Mouse (Mus musculus) forebrain, embryonic 15.5 days (tissue): ENCODE results near the gene Mapk7. TPM values are rescaled to one million over a fixed set of nuclear protein-coding genes. Genes with fewer than 3 reads are reported as not detected.

Experiments
- ATAC-seq: fragments of 200-750 bp; cut with Nextera tagmentation; replicated peaks from 2 replicates; pipeline ENCODE4 v1.8.0; 2017; ENCODE audit warnings: mild to moderate bottlenecking, moderate TSS enrichment, moderate library complexity
- H3K27ac ChIP-seq: fragments of 300-500 bp; sonication (generic); replicated peaks from 2 replicates; pipeline ENCODE4 v1.5.1; 2015; ENCODE audit warnings: mild to moderate bottlenecking, inconsistent platforms
- H3K27me3 ChIP-seq: fragments of 300-500 bp; sonication (generic); 2 replicates; pipeline ENCODE4 v1.6.1; 2015; ENCODE audit warnings: inconsistent platforms
- H3K36me3 ChIP-seq: fragments of 300-500 bp; sonication (generic); 2 replicates; pipeline ENCODE4 v1.6.1; 2015; ENCODE audit warnings: mild to moderate bottlenecking, inconsistent platforms
- H3K4me1 ChIP-seq: fragments of 300-500 bp; sonication (generic); 2 replicates; pipeline ENCODE4 v1.6.1; 2015; ENCODE audit warnings: inconsistent platforms
- H3K4me2 ChIP-seq: fragments of 300-500 bp; sonication (generic); replicated peaks from 2 replicates; pipeline ENCODE4 v1.6.1; 2015; ENCODE audit warnings: mild to moderate bottlenecking, inconsistent platforms
- H3K4me3 ChIP-seq: fragments of 300-500 bp; sonication (generic); 2 replicates; pipeline ENCODE4 v1.5.1; 2015; ENCODE audit warnings: mild to moderate bottlenecking, inconsistent platforms
- H3K9ac ChIP-seq: fragments of 300-500 bp; sonication (generic); replicated peaks from 2 replicates; pipeline ENCODE4 v1.6.1; 2015; ENCODE audit warnings: mild to moderate bottlenecking, inconsistent platforms
- H3K9me3 ChIP-seq: fragments of 300-500 bp; sonication (generic); 2 replicates; pipeline ENCODE4 v1.6.1; 2016; ENCODE audit warnings: inconsistent platforms
- WGBS: fragments of 180-500 bp; shearing (Covaris S2); methylation state at CpG from one replicate; pipeline ENCODE4 v1.1.7; 2015; ENCODE audit warnings: mixed read lengths; 5-methylcytosine and 5-hydroxymethylcytosine counted together
- polyA plus RNA-seq: library from polyadenylated mRNA; unstranded; fragments of >200 nt; fragmentation: Nextera tagmentation; extraction: Ambion mirVana; gene quantifications from 2 replicates; pipeline ENCODE4 v1.2.1, GENCODE M21; 2015

The Mapk7 gene
- polyA plus RNA-seq, 1 experiment from 2014 or later = 117 TPM

DNA sequence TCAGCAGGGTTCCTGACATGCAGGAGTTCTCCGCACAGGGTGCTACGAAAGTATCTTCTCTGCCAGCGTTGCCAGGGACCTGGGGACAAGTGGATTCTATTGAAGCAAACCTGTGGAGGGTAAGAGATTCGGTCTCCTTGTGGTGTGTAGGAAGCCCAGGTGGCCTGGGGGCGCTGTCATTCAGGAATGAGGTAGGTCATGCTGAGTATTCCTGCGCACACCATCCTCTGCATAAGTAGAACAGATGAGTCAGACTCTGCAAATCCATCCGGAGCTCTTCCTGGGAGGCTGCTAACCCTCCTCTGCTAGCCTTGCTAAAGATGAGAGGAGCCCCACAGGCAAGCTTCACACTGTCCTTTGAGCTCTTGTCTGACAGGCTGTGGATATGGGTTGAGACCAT lies 52.5 kb downstream of the Mapk7 start:
- no peak overlapping the region for H3K9ac ChIP-seq

DNA sequence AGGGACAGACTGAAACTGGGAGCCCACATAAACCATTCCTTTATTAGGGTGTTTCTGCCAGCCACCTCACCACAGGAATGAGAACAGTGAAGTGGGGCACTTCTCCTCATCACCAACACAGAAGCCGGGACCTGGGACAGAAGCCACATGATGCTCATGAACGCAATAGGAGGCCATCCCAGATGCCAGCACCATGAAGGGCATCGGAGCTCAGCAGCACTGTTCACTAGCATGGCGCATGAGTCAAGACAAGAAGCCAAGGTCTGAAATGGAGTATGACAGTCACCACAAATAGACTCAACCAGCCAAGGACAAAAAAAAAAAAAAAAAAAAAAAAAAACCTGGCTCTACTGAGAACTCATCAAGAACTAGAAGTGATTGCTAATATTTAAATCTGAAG lies 53.8 kb downstream of the Mapk7 start:
- 95% methylated on average over 4 of the region's 4 CpGs for WGBS

More for the DNA sequence above, 52.5 kb downstream of the Mapk7 start:
- WGBS = 80% methylated on average over 7 of the region's 7 CpGs
- ATAC-seq = no peak
- Histone ChIP-seq H3K9me3 (no peaks in the 10 kb centered on the region), H3K27ac (no peak overlapping the region), H3K4me1 (no peaks in the 10 kb centered on the region), H3K27me3 (no peaks in the 10 kb centered on the region), H3K4me2 (no peak overlapping the region), H3K36me3 (no peaks in the 10 kb centered on the region), H3K4me3 (no peak overlapping the region)

DNA sequence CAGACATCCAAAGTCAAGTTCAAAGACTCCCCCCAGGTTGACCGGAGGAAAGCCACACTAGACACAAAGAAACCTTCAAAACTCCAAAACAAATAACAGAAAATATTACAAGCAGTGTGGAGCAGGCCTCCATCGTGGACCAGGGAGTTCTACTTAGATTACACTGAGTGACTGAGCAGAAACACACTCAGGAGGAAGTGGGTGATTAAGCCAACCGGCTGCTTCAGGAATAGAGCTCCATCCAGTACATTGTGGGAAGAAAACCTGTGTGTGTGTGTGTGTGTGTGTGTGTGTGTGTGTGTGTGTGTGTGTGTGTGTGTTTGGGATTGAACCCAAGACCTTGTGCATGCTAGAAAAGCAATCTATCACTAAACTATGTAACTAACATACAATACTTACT lies 55.0 kb downstream of the Mapk7 start:
- no peak overlapping the region for H3K27ac ChIP-seq
- no peak for ATAC-seq
- no peak overlapping the region for H3K9ac ChIP-seq
- no peaks in the 10 kb centered on the region for H3K9me3 ChIP-seq
- no peak overlapping the region for H3K4me2 ChIP-seq
- H3K36me3 ChIP-seq = no peaks in the 10 kb centered on the region
- H3K4me3 ChIP-seq = no peak overlapping the region
- WGBS = 86% methylated on average over 3 of the region's 3 CpGs
- H3K4me1 ChIP-seq = 0 out of 2 replicates have a peak, but pooled peaks cover 3% of the 10 kb centered on the region
- no peaks in the 10 kb centered on the region for H3K27me3 ChIP-seq

More for the DNA sequence above, 53.8 kb downstream of the Mapk7 start:
- Histone ChIP-seq H3K9me3 (no peaks in the 10 kb centered on the region), H3K9ac (no peak overlapping the region), H3K36me3 (no peaks in the 10 kb centered on the region), H3K27me3 (no peaks in the 10 kb centered on the region), H3K27ac (no peak overlapping the region), H3K4me1 (no peaks in the 10 kb centered on the region), H3K4me3 (no peak overlapping the region), H3K4me2 (no peak overlapping the region)
- ATAC-seq = no peak

Other genes with a start within 250 kb of the Mapk7 start
- 27.5 and 28.0 TPM in 2 replicates for gene Aldh3a2, start 226.9 kb downstream of the Mapk7 start, polyA plus RNA-seq
- not detected in 2 replicates for gene Slc47a2, start 151.5 kb downstream of the Mapk7 start, polyA plus RNA-seq
- 0.13 TPM in 1 of 2 replicates, not detected in the other for gene Slc47a1, start 116.1 kb downstream of the Mapk7 start, polyA plus RNA-seq
- 22.4 and 24.2 TPM in 2 replicates for gene Rnf112, start 40.3 kb downstream of the Mapk7 start, polyA plus RNA-seq
- gene Mfap4, start 9.0 kb downstream of the Mapk7 start, polyA plus RNA-seq = 50.5 and 59.5 TPM in 2 replicates
- gene B9d1, start 10.7 kb upstream of the Mapk7 start, polyA plus RNA-seq = 38.8 and 42.8 TPM in 2 replicates
- 64.6 and 67.3 TPM in 2 replicates for gene Epn2, start 85.3 kb upstream of the Mapk7 start, polyA plus RNA-seq
- 8.0 and 9.1 TPM in 2 replicates for gene Grap, start 158.9 kb upstream of the Mapk7 start, polyA plus RNA-seq
- 0.20 and 0.51 TPM in 2 replicates for gene Fam83g, start 189.7 kb upstream of the Mapk7 start, polyA plus RNA-seq
- gene Slc5a10, start 226.4 kb upstream of the Mapk7 start, polyA plus RNA-seq = not detected in 2 replicates